Mouse (Mus musculus): ENCODE results near the gene Kif26b. TPM values are rescaled to one million over a fixed set of nuclear protein-coding genes. Genes with fewer than 3 reads are reported as not detected.

The Kif26b gene
- total RNA-seq, 2 experiments from 2014 or later = 9.2 to 10.1 TPM

GRCm38 (mm10) chr1:178803155-178803554 lies 274.2 kb downstream of the Kif26b start:
- intact Hi-C loops (cut with DNase I) = no loop called here
- no peak for DNase-seq (ENCODE audit: low spot score in 2 of 2)

GRCm38 (mm10) chr1:178817476-178817875 lies 288.6 kb downstream of the Kif26b start:
- intact Hi-C loops (cut with DNase I) = no loop called here
- DNase-seq (ENCODE audit: low spot score in 2 of 2) = no peak

- no peak for DNase-seq (ENCODE audit: low spot score in 2 of 2)
- intact Hi-C loops (cut with DNase I) = no loop called here
Measured at GRCm38 (mm10) chr1:178819060-178819459, 290.1 kb downstream of the Kif26b start.

- no peak for DNase-seq (ENCODE audit: low spot score in 2 of 2)
- intact Hi-C loops (cut with DNase I) = no loop called here
Measured at GRCm38 (mm10) chr1:178820079-178820478, 291.2 kb downstream of the Kif26b start.

- intact Hi-C loops (cut with DNase I) = no loop called here
- DNase-seq (ENCODE audit: low spot score in 2 of 2) = no peak
Measured at GRCm38 (mm10) chr1:178820556-178821435, 291.9 kb downstream of the Kif26b start.

GRCm38 (mm10) chr1:178824871-178825270 lies 295.9 kb downstream of the Kif26b start:
- DNase-seq (ENCODE audit: low spot score in 2 of 2) = no peak
- intact Hi-C loops (cut with DNase I) = no loop called here

GRCm38 (mm10) chr1:178827223-178827622 lies 298.3 kb downstream of the Kif26b start:
- intact Hi-C loops (cut with DNase I) = no loop called here
- DNase-seq (ENCODE audit: low spot score in 2 of 2) = no peak

- peak; percentile 31 to 39 for DNase-seq (ENCODE audit: low spot score in 2 of 2)
- intact Hi-C loops (cut with DNase I) = no loop called here
Measured at GRCm38 (mm10) chr1:178829456-178829855, 300.5 kb downstream of the Kif26b start.

GRCm38 (mm10) chr1:178832571-178832970 lies 303.6 kb downstream of the Kif26b start:
- intact Hi-C loops (cut with DNase I) = no loop called here

GRCm38 (mm10) chr1:178835805-178836204 lies 306.9 kb downstream of the Kif26b start:
- intact Hi-C loops (cut with DNase I) = no loop called here
- peak in 1 of 2 experiments; percentile 28 for DNase-seq (ENCODE audit: low spot score in 2 of 2)

More at GRCm38 (mm10) chr1:178832571-178832970, 303.6 kb downstream of the Kif26b start:
- no peak for DNase-seq (ENCODE audit: low spot score in 2 of 2)

- intact Hi-C loops (cut with DNase I) = no loop called here
- no peak for DNase-seq (ENCODE audit: low spot score in 2 of 2)
Measured at GRCm38 (mm10) chr1:178836998-178837397, 308.1 kb downstream of the Kif26b start.

- intact Hi-C loops (cut with DNase I) = no loop called here
Measured at GRCm38 (mm10) chr1:178838696-178839320, 309.9 kb downstream of the Kif26b start.

GRCm38 (mm10) chr1:178840311-178840710 lies 311.4 kb downstream of the Kif26b start:
- DNase-seq (ENCODE audit: low spot score in 2 of 2) = no peak
- intact Hi-C loops (cut with DNase I) = no loop called here

More at GRCm38 (mm10) chr1:178838696-178839320, 309.9 kb downstream of the Kif26b start:
- no peak for DNase-seq (ENCODE audit: low spot score in 2 of 2)

GRCm38 (mm10) chr1:178844839-178845238 lies 315.9 kb downstream of the Kif26b start:
- intact Hi-C loops (cut with DNase I) = no loop called here
- no peak for DNase-seq (ENCODE audit: low spot score in 2 of 2)

GRCm38 (mm10) chr1:178847569-178847968 lies 318.6 kb downstream of the Kif26b start:
- intact Hi-C loops (cut with DNase I) = no loop called here
- DNase-seq (ENCODE audit: low spot score in 2 of 2) = no peak

GRCm38 (mm10) chr1:178848380-178849106 lies 319.6 kb downstream of the Kif26b start:
- intact Hi-C loops (cut with DNase I) = no loop called here
- no peak for DNase-seq (ENCODE audit: low spot score in 2 of 2)

GRCm38 (mm10) chr1:178850569-178850968 lies 321.6 kb downstream of the Kif26b start:
- intact Hi-C loops (cut with DNase I) = no loop called here
- no peak for DNase-seq (ENCODE audit: low spot score in 2 of 2)

GRCm38 (mm10) chr1:178854936-178855335 lies 326.0 kb downstream of the Kif26b start:
- no peak for DNase-seq (ENCODE audit: low spot score in 2 of 2)
- intact Hi-C loops (cut with DNase I) = no loop called here

GRCm38 (mm10) chr1:178855974-178856373 lies 327.0 kb downstream of the Kif26b start:
- no peak for DNase-seq (ENCODE audit: low spot score in 2 of 2)
- intact Hi-C loops (cut with DNase I) = no loop called here

- DNase-seq (ENCODE audit: low spot score in 2 of 2) = no peak
- intact Hi-C loops (cut with DNase I) = no loop called here
Measured at GRCm38 (mm10) chr1:178860671-178861391, 331.9 kb downstream of the Kif26b start.
